Mouse (Mus musculus) MEL (cell line): ENCODE measurements around the gene Arsj. TPM values are rescaled to one million over a fixed set of nuclear protein-coding genes. Genes with fewer than 3 reads are reported as not detected.

Source experiments
- DNase-seq: peaks from one replicate; pipeline ENCODE4 v3.0.0; 2011; ENCODE audit warnings: low read depth, low spot score
- H3K27ac ChIP-seq: 2 replicates; pipeline ENCODE4 v1.5.1; 2012; ENCODE audit warnings: low read depth, mild to moderate bottlenecking, control low read depth, low read length, moderate library complexity; ENCODE audit not compliant: control insufficient read depth
- H3K27me3 ChIP-seq, 2 experiments: fragments of 150-350 bp in 1 of 2; sonication (generic) in 1 of 2; 2 replicates each; pipeline ENCODE4 v1.6.1; 2012; ENCODE audit warnings: low read length in 2 of 2, mild to moderate bottlenecking in 2 of 2, improper control_type of control experiment in 1 of 2, moderate library complexity in 1 of 2; ENCODE audit not compliant: insufficient read depth in 2 of 2, control insufficient read depth in 1 of 2
- H3K36me3 ChIP-seq, 2 experiments: 2 replicates each; pipeline ENCODE4 v1.6.1; 2012 to 2014; ENCODE audit warnings: low read length in 2 of 2, improper control_type of control experiment in 1 of 2, inconsistent platforms in 1 of 2, mild to moderate bottlenecking in 1 of 2; ENCODE audit not compliant: insufficient read depth in 2 of 2, control insufficient read depth in 1 of 2
- H3K4me1 ChIP-seq, 2 experiments: fragments of 150-350 bp in 1 of 2; sonication (generic) in 1 of 2; 2 replicates each; pipeline ENCODE4 v1.6.1; 2012; ENCODE audit warnings: low read length in 2 of 2, improper control_type of control experiment in 1 of 2, mild to moderate bottlenecking in 1 of 2; ENCODE audit not compliant: insufficient read depth in 2 of 2, control insufficient read depth in 1 of 2
- H3K4me3 ChIP-seq, 2 experiments: fragments of 150-350 bp in 1 of 2; sonication (generic) in 1 of 2; 2 replicates each; pipeline ENCODE4 v1.5.1; 2012; ENCODE audit warnings: low read depth in 2 of 2, low read length in 2 of 2, mild to moderate bottlenecking in 2 of 2, moderate library complexity in 2 of 2, control low read depth in 1 of 2, improper control_type of control experiment in 1 of 2; ENCODE audit not compliant: control insufficient read depth in 1 of 2, insufficient read depth in 1 of 2
- H3K79me2 ChIP-seq: 2 replicates; pipeline ENCODE4 v1.6.1; 2012; ENCODE audit warnings: mild to moderate bottlenecking, low read length, moderate library complexity; ENCODE audit not compliant: control insufficient read depth, poor library complexity, insufficient read depth
- H3K9ac ChIP-seq: 2 replicates; pipeline ENCODE4 v1.6.1; 2012; ENCODE audit warnings: low read depth, mild to moderate bottlenecking, control low read depth, low read length, moderate library complexity; ENCODE audit not compliant: control insufficient read depth, poor library complexity, severe bottlenecking
- H3K9me3 ChIP-seq: fragments of 150-350 bp; sonication (generic); replicated peaks from 2 replicates; pipeline ENCODE4 v1.6.1; 2012; ENCODE audit warnings: mild to moderate bottlenecking, low read length, improper control_type of control experiment, moderate library complexity; ENCODE audit not compliant: insufficient read depth
- CHD1 ChIP-seq: IDR thresholded peaks from 2 replicates; pipeline ENCODE4 v1.6.1; 2012; ENCODE audit warnings: low read depth, mild to moderate bottlenecking, inconsistent platforms, low read length, improper control_type of control experiment
- CTCF ChIP-seq, 3 experiments: IDR thresholded peaks in 2 of 3; conservative IDR thresholded peaks in 1 of 3; 2 replicates each; pipeline ENCODE4 v1.5.1; 2011 to 2012; ENCODE audit warnings: low read length in 3 of 3, low read depth in 2 of 3, mild to moderate bottlenecking in 2 of 3, improper control_type of control experiment in 1 of 3, inconsistent platforms in 1 of 3, mixed read lengths in 1 of 3, moderate library complexity in 1 of 3; ENCODE audit not compliant: control insufficient read depth in 1 of 3, insufficient read depth in 1 of 3, poor library complexity in 1 of 3, severe bottlenecking in 1 of 3
- E2F4 ChIP-seq: IDR thresholded peaks from 2 replicates; pipeline ENCODE4 v1.6.1; 2011; ENCODE audit warnings: low read depth, low read length, improper control_type of control experiment, borderline replicate concordance
- EP300 ChIP-seq, 2 experiments: IDR thresholded peaks; 2 replicates each; pipeline ENCODE4 v1.6.1; 2011; ENCODE audit warnings: improper control_type of control experiment in 2 of 2, low read length in 2 of 2, low read depth in 1 of 2, mild to moderate bottlenecking in 1 of 2
- ETS1 ChIP-seq: IDR thresholded peaks from 2 replicates; pipeline ENCODE4 v1.6.1; 2012; ENCODE audit warnings: low read depth, mild to moderate bottlenecking, inconsistent platforms, low read length, improper control_type of control experiment, moderate library complexity
- GABPA ChIP-seq: IDR thresholded peaks from 2 replicates; pipeline ENCODE4 v1.6.1; 2012; ENCODE audit warnings: low read depth, mild to moderate bottlenecking, inconsistent platforms, low read length, improper control_type of control experiment, moderate library complexity
- JUND ChIP-seq: IDR thresholded peaks from 2 replicates; pipeline ENCODE4 v1.6.1; 2011; ENCODE audit warnings: low read depth, mild to moderate bottlenecking, improper control_type of control experiment, low read length
- KAT2A ChIP-seq: conservative IDR thresholded peaks from 2 replicates; pipeline ENCODE4 v1.6.1; 2012; ENCODE audit warnings: low read depth, low read length, improper control_type of control experiment, inconsistent platforms
- MAFK ChIP-seq: IDR thresholded peaks from 2 replicates; pipeline ENCODE4 v1.6.1; 2011; ENCODE audit warnings: low read depth, mild to moderate bottlenecking, low read length, improper control_type of control experiment, borderline replicate concordance
- MEF2A ChIP-seq: IDR thresholded peaks from 2 replicates; pipeline ENCODE4 v1.6.1; 2014; ENCODE audit warnings: low read depth, mild to moderate bottlenecking, inconsistent platforms, low read length, improper control_type of control experiment; ENCODE audit not compliant: poor library complexity, insufficient replicate concordance, severe bottlenecking; ENCODE audit errors: extremely low read depth
- MXI1 ChIP-seq: IDR thresholded peaks from 2 replicates; pipeline ENCODE4 v1.6.1; 2011; ENCODE audit warnings: mild to moderate bottlenecking, low read depth, low read length, improper control_type of control experiment
- MYB ChIP-seq: IDR thresholded peaks from 2 replicates; pipeline ENCODE4 v1.6.1; 2011; ENCODE audit warnings: mild to moderate bottlenecking, low read depth, low read length, improper control_type of control experiment
- MYC ChIP-seq: IDR thresholded peaks from 2 replicates; pipeline ENCODE4 v1.6.1; 2011; ENCODE audit warnings: low read depth, mild to moderate bottlenecking, low read length, improper control_type of control experiment, moderate library complexity
- NRF1 ChIP-seq: IDR thresholded peaks from 2 replicates; pipeline ENCODE4 v1.6.1; 2014; ENCODE audit warnings: low read depth, mild to moderate bottlenecking, inconsistent platforms, low read length, improper control_type of control experiment, moderate library complexity; ENCODE audit not compliant: poor library complexity, insufficient read depth, severe bottlenecking
- POLR2A ChIP-seq, 2 experiments: IDR thresholded peaks; 2 replicates each; pipeline ENCODE4 v1.6.1; 2011 to 2012; ENCODE audit warnings: low read length in 2 of 2, mild to moderate bottlenecking in 2 of 2, control low read depth in 1 of 2, improper control_type of control experiment in 1 of 2, low read depth in 1 of 2, moderate library complexity in 1 of 2; ENCODE audit not compliant: control insufficient read depth in 1 of 2, insufficient read depth in 1 of 2, poor library complexity in 1 of 2
- POLR2AphosphoS2 ChIP-seq: IDR thresholded peaks from 2 replicates; pipeline ENCODE4 v1.6.1; 2011; ENCODE audit warnings: low read length, improper control_type of control experiment
- RCOR1 ChIP-seq: IDR thresholded peaks from 2 replicates; pipeline ENCODE4 v1.6.1; 2012; ENCODE audit warnings: low read depth, mild to moderate bottlenecking, inconsistent platforms, low read length, improper control_type of control experiment
- SIN3A ChIP-seq: IDR thresholded peaks from 2 replicates; pipeline ENCODE4 v1.6.1; 2012; ENCODE audit warnings: low read length, improper control_type of control experiment, inconsistent platforms
- TBP ChIP-seq: IDR thresholded peaks from 2 replicates; pipeline ENCODE4 v1.8.0; 2011; ENCODE audit warnings: low read depth, low read length, improper control_type of control experiment
- UBTF ChIP-seq: IDR thresholded peaks from 2 replicates; pipeline ENCODE4 v1.6.1; 2012; ENCODE audit warnings: low read depth, mild to moderate bottlenecking, inconsistent platforms, low read length, improper control_type of control experiment, moderate library complexity, borderline replicate concordance; ENCODE audit not compliant: insufficient read depth
- USF2 ChIP-seq, 2 experiments: IDR thresholded peaks; 2 replicates each; pipeline ENCODE4 v1.6.1; 2011 to 2012; ENCODE audit warnings: improper control_type of control experiment in 2 of 2, low read length in 2 of 2, borderline replicate concordance in 1 of 2, inconsistent platforms in 1 of 2, low read depth in 1 of 2, mild to moderate bottlenecking in 1 of 2; ENCODE audit not compliant: insufficient read depth in 1 of 2
- ZC3H11A ChIP-seq: IDR thresholded peaks from 2 replicates; pipeline ENCODE4 v1.6.1; 2012; ENCODE audit warnings: low read depth, mild to moderate bottlenecking, inconsistent platforms, low read length, improper control_type of control experiment
- ZKSCAN1 ChIP-seq: IDR thresholded peaks from 2 replicates; pipeline ENCODE4 v1.6.1; 2012; ENCODE audit warnings: low read depth, mild to moderate bottlenecking, inconsistent platforms, low read length, improper control_type of control experiment, moderate library complexity
- ZMIZ1 ChIP-seq: IDR thresholded peaks from 2 replicates; pipeline ENCODE4 v1.6.1; 2012; ENCODE audit warnings: low read depth, mild to moderate bottlenecking, inconsistent platforms, low read length, improper control_type of control experiment, moderate library complexity
- ZNF384 ChIP-seq: IDR thresholded peaks from 2 replicates; pipeline ENCODE4 v1.6.1; 2012; ENCODE audit warnings: low read depth, mild to moderate bottlenecking, inconsistent platforms, low read length, improper control_type of control experiment
- polyA plus RNA-seq, 2 experiments: library from polyadenylated mRNA; stranded (reverse) in 1 of 2; unstranded in 1 of 2; fragments of >175 nt in 1 of 2; fragments of >200 nt in 1 of 2; gene quantifications; 2 replicates each; pipeline versions ENCODE4 v1.2.1 to v1.2.4; 2012; ENCODE audit warnings: low replicate concordance in 2 of 2, low read depth in 1 of 2; ENCODE audit not compliant: insufficient read length in 2 of 2, insufficient read depth in 1 of 2, missing spikeins in 1 of 2
- total RNA-seq: library from RNA; depleted of rRNA; stranded (reverse); fragments of 300-350 nt; gene quantifications from 2 replicates; pipeline ENCODE4 v1.2.3, GENCODE M21; 2012

The Arsj gene
- total and polyA plus RNA-seq, 3 experiments: not detected

DNA sequence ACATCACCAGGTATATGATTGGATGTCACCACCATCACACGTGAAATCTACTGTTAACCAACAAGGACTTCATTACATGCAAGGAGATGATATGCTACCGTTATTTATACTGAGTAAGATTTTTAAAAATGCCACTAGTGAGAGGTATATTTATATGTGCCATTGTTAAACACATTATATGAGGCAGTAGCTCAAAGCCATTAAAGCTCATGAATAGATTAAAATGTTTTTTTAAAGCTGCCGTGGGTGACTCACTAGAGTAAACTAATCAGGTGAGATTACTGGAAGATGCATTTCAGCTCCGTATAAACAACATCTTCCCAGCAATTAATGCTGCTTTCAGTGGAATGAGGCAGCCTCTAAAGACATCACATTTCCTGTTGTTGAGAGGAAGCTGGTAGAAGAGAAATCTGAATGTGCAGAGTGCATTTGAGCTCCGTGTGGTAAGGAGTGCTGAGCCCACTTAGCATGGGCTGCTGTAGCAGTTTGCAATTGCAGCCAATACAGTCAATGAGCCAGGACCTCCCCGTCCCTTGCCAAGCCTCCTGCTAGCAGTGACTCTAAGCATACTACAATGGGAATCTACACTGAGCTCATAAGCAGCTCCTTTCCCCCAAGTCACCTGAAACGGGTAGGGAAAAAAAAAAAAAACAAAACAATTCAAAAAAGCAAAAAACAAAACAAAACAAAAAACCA lies 92.5 kb downstream of the Arsj start:
- no peaks in the 10 kb centered on the region for H3K4me1 ChIP-seq
- TF ChIP-seq ZMIZ1: no peak
- TF ChIP-seq RCOR1: no peak
- TF ChIP-seq ZC3H11A: no peak
- TF ChIP-seq MYC: no peak
- no peak for TF ChIP-seq MYB
- TF ChIP-seq MXI1: no peak
- TF ChIP-seq USF2 (IDR thresholded peaks at IDR 0.05; ENCODE audit: borderline replicate concordance in 1 of 2, insufficient read depth in 1 of 2, low read depth in 1 of 2, low read length in 2 of 2): no peak
- no peak for TF ChIP-seq MEF2A
- TF ChIP-seq POLR2A (IDR thresholded peaks at IDR 0.05; ENCODE audit: control insufficient read depth in 1 of 2, insufficient read depth in 1 of 2, low read depth in 1 of 2, low read length in 2 of 2, poor library complexity in 1 of 2): no peak
- no peaks in the 10 kb centered on the region for H3K79me2 ChIP-seq
- no peak for DNase-seq
- no peak overlapping the region for H3K27ac ChIP-seq
- H3K4me3 ChIP-seq: no peak overlapping the region
- H3K9me3 ChIP-seq: no peaks in the 10 kb centered on the region
- H3K36me3 ChIP-seq: no peaks in the 10 kb centered on the region
- no peaks in the 10 kb centered on the region for H3K27me3 ChIP-seq
- no peak overlapping the region for H3K9ac ChIP-seq

DNA sequence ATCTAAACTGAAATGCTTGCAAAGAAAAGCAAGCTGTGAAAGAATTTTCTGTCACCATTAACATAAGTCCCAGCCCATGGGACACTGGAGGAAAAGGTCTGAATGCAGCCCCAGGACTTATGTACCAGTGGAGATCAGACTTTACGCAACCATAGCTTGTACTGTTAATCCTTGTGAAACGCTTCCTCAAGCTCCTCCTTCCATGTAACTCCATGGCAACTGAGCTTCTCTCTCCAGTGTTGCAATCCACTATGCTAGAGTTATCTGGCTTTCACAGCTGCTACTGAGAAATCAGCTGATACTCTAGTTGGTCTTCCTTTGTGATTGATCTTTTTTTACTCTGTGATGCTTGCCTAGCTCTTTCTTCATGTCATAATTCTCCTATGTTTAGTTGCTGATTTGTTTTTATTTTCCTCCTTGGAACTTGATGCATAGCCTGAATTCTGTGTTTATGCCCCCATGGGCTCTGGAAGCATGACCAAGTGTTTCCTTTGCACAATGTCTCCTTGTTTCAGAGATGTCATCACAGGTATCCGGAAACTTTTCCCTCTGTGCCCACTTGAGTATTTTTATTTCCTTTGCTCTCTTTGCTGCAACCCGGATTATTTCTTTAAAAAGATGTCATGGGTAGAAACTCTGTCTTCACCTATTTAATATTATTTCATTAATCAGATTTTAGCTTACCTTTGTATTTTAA lies 99.8 kb downstream of the Arsj start:
- Histone ChIP-seq H3K9me3 (no peaks in the 10 kb centered on the region), H3K79me2 (no peaks in the 10 kb centered on the region), H3K27me3 (no peaks in the 10 kb centered on the region), H3K27ac (no peak overlapping the region), H3K9ac (no peak overlapping the region), H3K4me3 (no peak overlapping the region), H3K36me3 (no peaks in the 10 kb centered on the region), H3K4me1 (no peaks in the 10 kb centered on the region)
- no peak for DNase-seq
- TF ChIP-seq TBP: no peak
- no peak for TF ChIP-seq SIN3A
- no peak for TF ChIP-seq KAT2A
- no peak for TF ChIP-seq ZNF384
- no peak for TF ChIP-seq ZKSCAN1
- no peak for TF ChIP-seq JUND
- TF ChIP-seq ETS1: no peak
- no peak for TF ChIP-seq GABPA
- TF ChIP-seq CHD1: no peak
- TF ChIP-seq MYB: no peak
- no peak for TF ChIP-seq E2F4
- TF ChIP-seq NRF1: no peak
- TF ChIP-seq UBTF: no peak
- no peak for TF ChIP-seq CTCF (IDR thresholded peaks at IDR 0.05 in 2 of 3, conservative IDR thresholded peaks at IDR 0.05 in 1 of 3; ENCODE audit: control insufficient read depth in 1 of 3, insufficient read depth in 1 of 3, low read depth in 2 of 3, low read length in 3 of 3, poor library complexity in 1 of 3, severe bottlenecking in 1 of 3)
- no peak for TF ChIP-seq POLR2AphosphoS2
- no peak for TF ChIP-seq MAFK
- TF ChIP-seq POLR2A (IDR thresholded peaks at IDR 0.05; ENCODE audit: control insufficient read depth in 1 of 2, insufficient read depth in 1 of 2, low read depth in 1 of 2, low read length in 2 of 2, poor library complexity in 1 of 2): no peak
- no peak for TF ChIP-seq ZMIZ1
- TF ChIP-seq EP300 (IDR thresholded peaks at IDR 0.05; ENCODE audit: low read depth in 1 of 2, low read length in 2 of 2): no peak
